Mouse (Mus musculus): Measurements from ENCODE around the gene Limd1. TPM values are rescaled to one million over a fixed set of nuclear protein-coding genes. Genes with fewer than 3 reads are reported as not detected.

The Limd1 gene
- polyA plus RNA-seq, 1 experiment from 2014 or later, result 56.3 TPM

DNA sequence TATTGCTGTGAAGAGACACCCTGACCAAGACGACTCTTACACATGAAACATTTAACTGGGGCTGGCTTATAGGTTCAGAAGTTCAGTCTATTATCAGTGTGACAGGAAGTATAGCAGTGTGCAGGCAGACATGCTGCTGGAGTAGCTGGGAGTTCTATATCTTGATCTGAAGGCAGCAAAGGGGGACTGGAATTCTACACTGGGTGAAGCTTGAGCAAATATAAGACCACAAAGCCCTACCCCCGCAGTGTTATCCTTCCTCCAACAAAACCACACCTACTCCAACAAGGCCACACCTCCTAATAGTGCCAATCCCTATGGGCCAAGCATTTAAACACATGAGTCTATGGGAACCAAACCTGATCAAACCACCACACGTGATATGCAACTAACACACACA is 26.7 kb upstream of the Limd1 start:
- H3K9ac ChIP-seq (replicated peaks; ENCODE audit: low read depth, low read length), result no peak overlapping the region
- no peaks in the 10 kb centered on the region; the same call in 1 of the 2 replicates for H3K4me1 ChIP-seq (ENCODE audit: control insufficient read depth, insufficient read depth, low read length)
- no peaks in the 10 kb centered on the region for H3K9me3 ChIP-seq (ENCODE audit: control insufficient read depth, low read depth, low read length)
- WGBS, result 52% methylated on average over 3 of the region's 3 CpGs
- H3K36me3 ChIP-seq (ENCODE audit: control insufficient read depth, insufficient read depth, low read length), result no peaks in the 10 kb centered on the region; the same call in 1 of the 2 replicates
- H3K27me3 ChIP-seq (ENCODE audit: control insufficient read depth, insufficient read depth, low read length), result no peaks in the 10 kb centered on the region
- no peak overlapping the region for H3K4me3 ChIP-seq (ENCODE audit: low read depth, low read length)
- H3K27ac ChIP-seq (ENCODE audit: low read length), result no peak overlapping the region
- peak; percentile 46; the same call in 1 of the 2 replicates for ATAC-seq (ENCODE audit: insufficient number of reproducible peaks, insufficient read depth, low FRiP score, low read depth)
- H3K4me2 ChIP-seq (replicated peaks; ENCODE audit: low read depth, low read length), result no peak overlapping the region

DNA sequence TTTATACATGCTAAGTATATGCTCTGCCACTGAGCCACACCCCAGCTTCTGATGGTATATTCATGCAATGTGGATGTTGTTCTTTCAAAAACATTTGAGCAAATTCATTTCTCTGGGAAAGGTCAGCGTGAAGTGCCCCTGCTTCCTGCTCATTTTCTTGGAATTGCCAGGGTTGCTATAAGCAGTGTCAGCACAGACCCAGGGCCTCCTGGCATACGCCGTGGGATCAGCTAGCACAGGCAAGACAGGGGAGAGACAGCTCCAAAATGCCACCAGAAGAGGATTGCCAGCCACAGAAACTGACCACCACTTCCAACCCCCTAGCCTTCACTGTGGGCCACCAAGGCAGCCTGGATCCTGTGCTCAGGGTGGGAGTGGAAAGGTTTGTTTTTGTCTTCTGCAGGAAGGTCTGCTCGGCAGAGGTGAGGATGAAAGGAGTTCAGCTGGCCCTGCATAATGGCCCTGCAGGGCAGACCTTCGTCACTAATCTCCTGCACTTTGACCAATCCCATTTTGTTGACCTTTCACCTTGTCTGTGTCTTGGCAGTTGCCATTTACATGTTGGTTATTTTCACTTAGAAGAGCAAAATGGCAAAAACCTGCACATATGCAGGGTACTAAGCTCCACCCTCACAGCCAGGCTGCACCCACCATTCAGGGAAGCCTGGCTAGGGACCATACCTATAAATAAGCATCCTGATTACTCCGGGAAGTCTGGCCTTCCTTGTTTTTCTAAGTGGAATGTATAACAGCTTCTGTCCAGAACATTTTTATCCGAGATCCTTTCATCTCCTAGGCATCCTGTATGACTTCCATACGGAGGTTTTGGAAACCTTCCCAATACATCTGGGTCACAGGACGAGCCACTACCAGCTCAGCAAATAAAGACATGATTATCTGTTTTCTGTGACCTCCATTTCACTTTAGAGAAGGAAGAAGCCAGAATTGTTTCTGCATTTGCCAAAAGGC is 21.6 kb upstream of the Limd1 start:
- Histone ChIP-seq H3K4me3 (ENCODE audit: low read depth, low read length) (no peak overlapping the region), H3K4me1 (ENCODE audit: control insufficient read depth, insufficient read depth, low read length) (no peaks in the 10 kb centered on the region; the same call in 1 of the 2 replicates), H3K27ac (ENCODE audit: low read length) (no peak overlapping the region), H3K9ac (replicated peaks; ENCODE audit: low read depth, low read length) (no peak overlapping the region), H3K9me3 (ENCODE audit: control insufficient read depth, low read depth, low read length) (no peaks in the 10 kb centered on the region), H3K27me3 (ENCODE audit: control insufficient read depth, insufficient read depth, low read length) (no peaks in the 10 kb centered on the region), H3K4me2 (replicated peaks; ENCODE audit: low read depth, low read length) (no peak overlapping the region), H3K36me3 (ENCODE audit: control insufficient read depth, insufficient read depth, low read length) (no peaks in the 10 kb centered on the region; the same call in 1 of the 2 replicates)
- no peak for ATAC-seq (ENCODE audit: insufficient number of reproducible peaks, insufficient read depth, low FRiP score, low read depth)
- WGBS, result 51% methylated on average over 9 of the region's 9 CpGs

DNA sequence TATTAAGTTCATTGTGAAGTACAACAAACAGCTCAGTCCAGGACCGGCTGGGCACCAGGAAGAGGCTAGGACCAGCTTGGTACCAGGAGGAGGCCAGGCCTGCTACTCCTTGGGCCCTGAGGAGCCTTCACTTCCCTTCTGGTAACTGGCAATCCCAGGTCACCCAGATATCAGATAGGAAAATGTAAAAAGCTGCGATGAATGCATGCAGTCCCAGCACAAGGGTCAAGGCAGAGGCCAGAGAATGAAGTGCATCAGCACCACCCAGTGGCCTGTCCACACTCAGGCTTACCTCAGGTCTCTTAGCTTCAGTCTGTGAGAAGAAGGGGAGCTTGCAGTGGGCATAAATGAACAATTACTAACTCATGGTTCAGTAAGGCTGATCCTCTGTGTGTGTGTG is 20.9 kb upstream of the Limd1 start:
- ATAC-seq (ENCODE audit: insufficient number of reproducible peaks, insufficient read depth, low FRiP score, low read depth), result no peak
- H3K27ac ChIP-seq (ENCODE audit: low read length), result no peak overlapping the region
- WGBS, result 48% methylated on average over 2 of the region's 2 CpGs

DNA sequence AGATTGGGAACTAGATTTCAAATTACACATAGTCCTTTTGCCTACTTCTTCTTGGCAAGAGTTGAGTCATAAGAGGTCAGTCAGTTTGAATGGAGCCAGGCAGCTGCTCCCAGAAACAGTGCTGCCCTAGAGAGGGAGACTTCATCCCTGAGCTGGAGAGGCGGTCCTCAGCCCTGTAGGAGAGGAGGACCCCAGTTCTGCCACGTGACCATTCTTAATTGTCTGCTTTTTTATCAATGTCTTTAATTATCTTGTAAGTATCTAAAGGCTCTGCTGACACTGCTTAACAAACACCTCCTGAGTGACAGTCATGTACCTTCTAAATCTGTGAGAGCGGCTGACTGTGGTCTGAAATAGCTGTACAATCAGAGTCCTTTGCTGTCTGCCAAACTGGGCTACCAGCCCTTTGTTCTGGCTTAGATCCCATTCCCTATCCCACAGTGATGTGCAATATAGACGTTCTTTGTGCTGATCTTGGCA is 11.3 kb upstream of the Limd1 start:
- H3K4me1 ChIP-seq (ENCODE audit: control insufficient read depth, insufficient read depth, low read length), result no peaks in the 10 kb centered on the region
- H3K36me3 ChIP-seq (ENCODE audit: control insufficient read depth, insufficient read depth, low read length), result peaks cover 2% of the 10 kb centered on the region; the same call in 1 of the 2 replicates
- H3K27me3 ChIP-seq (ENCODE audit: control insufficient read depth, insufficient read depth, low read length), result no peaks in the 10 kb centered on the region
- no peak overlapping the region for H3K27ac ChIP-seq (ENCODE audit: low read length)
- 78% methylated on average over 4 of the region's 4 CpGs for WGBS
- no peak for ATAC-seq (ENCODE audit: insufficient number of reproducible peaks, insufficient read depth, low FRiP score, low read depth)
- H3K9ac ChIP-seq (replicated peaks; ENCODE audit: low read depth, low read length), result no peak overlapping the region
- no peak overlapping the region for H3K4me3 ChIP-seq (ENCODE audit: low read depth, low read length)
- H3K9me3 ChIP-seq (ENCODE audit: control insufficient read depth, low read depth, low read length), result no peaks in the 10 kb centered on the region
- no peak overlapping the region for H3K4me2 ChIP-seq (replicated peaks; ENCODE audit: low read depth, low read length)

More for the DNA sequence above, 20.9 kb upstream of the Limd1 start:
- Histone ChIP-seq H3K4me3 (ENCODE audit: low read depth, low read length) (no peak overlapping the region), H3K4me1 (ENCODE audit: control insufficient read depth, insufficient read depth, low read length) (no peaks in the 10 kb centered on the region; the same call in 1 of the 2 replicates), H3K36me3 (ENCODE audit: control insufficient read depth, insufficient read depth, low read length) (no peaks in the 10 kb centered on the region; the same call in 1 of the 2 replicates), H3K9me3 (ENCODE audit: control insufficient read depth, low read depth, low read length) (no peaks in the 10 kb centered on the region), H3K9ac (replicated peaks; ENCODE audit: low read depth, low read length) (no peak overlapping the region), H3K27me3 (ENCODE audit: control insufficient read depth, insufficient read depth, low read length) (no peaks in the 10 kb centered on the region), H3K4me2 (replicated peaks; ENCODE audit: low read depth, low read length) (no peak overlapping the region)

DNA sequence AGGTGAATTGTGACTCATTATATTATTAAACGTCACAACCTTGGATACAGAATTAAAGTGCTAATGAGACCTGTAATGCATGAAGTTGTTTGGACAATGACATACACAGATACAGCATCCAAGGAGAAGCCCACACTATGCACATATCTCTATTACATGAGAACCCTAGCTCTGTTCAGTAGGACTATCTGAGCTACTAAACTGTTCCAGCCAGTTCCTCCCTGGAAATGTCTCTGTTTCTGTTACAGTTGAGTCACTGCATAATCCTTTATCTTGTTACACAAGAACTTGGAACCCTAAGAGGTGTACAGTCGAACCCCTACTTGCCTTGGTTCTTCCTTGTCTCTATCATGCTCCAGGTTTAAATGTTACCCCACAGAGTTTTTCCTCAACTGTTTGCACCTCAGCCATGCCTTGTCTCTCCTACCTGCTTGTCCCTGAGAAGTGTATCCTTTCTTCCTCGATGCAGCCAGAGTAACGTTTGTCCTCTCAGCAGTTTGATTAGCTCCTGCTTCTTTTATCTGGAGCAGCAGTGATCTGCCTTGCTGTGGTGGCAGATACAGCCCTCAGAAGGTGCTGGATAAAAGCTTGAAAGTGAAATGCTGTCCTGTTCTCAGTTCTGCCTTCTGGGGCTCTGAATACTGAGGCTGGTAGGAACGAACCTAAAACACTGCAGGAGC is 10.0 kb upstream of the Limd1 start:
- Histone ChIP-seq H3K9me3 (ENCODE audit: control insufficient read depth, low read depth, low read length) (no peaks in the 10 kb centered on the region), H3K36me3 (ENCODE audit: control insufficient read depth, insufficient read depth, low read length) (peaks cover 2% of the 10 kb centered on the region; the same call in 1 of the 2 replicates), H3K27ac (ENCODE audit: low read length) (no peak overlapping the region), H3K4me3 (ENCODE audit: low read depth, low read length) (no peak overlapping the region), H3K4me2 (replicated peaks; ENCODE audit: low read depth, low read length) (no peak overlapping the region), H3K9ac (replicated peaks; ENCODE audit: low read depth, low read length) (no peak overlapping the region), H3K4me1 (ENCODE audit: control insufficient read depth, insufficient read depth, low read length) (no peaks in the 10 kb centered on the region), H3K27me3 (ENCODE audit: control insufficient read depth, insufficient read depth, low read length) (no peaks in the 10 kb centered on the region)
- ATAC-seq (ENCODE audit: insufficient number of reproducible peaks, insufficient read depth, low FRiP score, low read depth), result no peak
- 63% methylated on average over 5 of the region's 5 CpGs for WGBS

DNA sequence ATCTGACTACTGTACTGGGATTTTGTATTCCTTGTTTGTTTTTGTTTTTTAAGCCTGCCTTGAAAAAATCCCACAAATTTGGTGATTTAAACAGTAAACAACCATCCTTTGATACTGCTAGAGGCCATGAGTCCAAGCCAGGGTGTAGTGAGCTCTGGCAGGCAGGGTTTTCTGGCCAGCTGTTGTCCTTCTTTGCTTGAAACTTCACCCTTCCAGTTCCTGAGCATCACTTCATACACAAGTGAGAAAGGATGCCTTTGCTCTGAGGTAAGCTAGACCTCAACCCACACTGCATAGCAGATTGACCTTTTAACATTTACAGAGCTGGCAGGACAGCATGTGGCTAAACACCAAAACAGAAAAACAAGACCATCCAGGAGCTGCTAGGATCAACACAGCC is 9.4 kb upstream of the Limd1 start:
- Histone ChIP-seq H3K4me1 (ENCODE audit: control insufficient read depth, insufficient read depth, low read length) (no peaks in the 10 kb centered on the region), H3K36me3 (ENCODE audit: control insufficient read depth, insufficient read depth, low read length) (peaks cover 2% of the 10 kb centered on the region; the same call in 1 of the 2 replicates), H3K27me3 (ENCODE audit: control insufficient read depth, insufficient read depth, low read length) (no peaks in the 10 kb centered on the region), H3K27ac (ENCODE audit: low read length) (no peak overlapping the region), H3K4me3 (ENCODE audit: low read depth, low read length) (no peak overlapping the region), H3K9me3 (ENCODE audit: control insufficient read depth, low read depth, low read length) (no peaks in the 10 kb centered on the region), H3K4me2 (replicated peaks; ENCODE audit: low read depth, low read length) (no peak overlapping the region), H3K9ac (replicated peaks; ENCODE audit: low read depth, low read length) (no peak overlapping the region)
- no peak for ATAC-seq (ENCODE audit: insufficient number of reproducible peaks, insufficient read depth, low FRiP score, low read depth)

DNA sequence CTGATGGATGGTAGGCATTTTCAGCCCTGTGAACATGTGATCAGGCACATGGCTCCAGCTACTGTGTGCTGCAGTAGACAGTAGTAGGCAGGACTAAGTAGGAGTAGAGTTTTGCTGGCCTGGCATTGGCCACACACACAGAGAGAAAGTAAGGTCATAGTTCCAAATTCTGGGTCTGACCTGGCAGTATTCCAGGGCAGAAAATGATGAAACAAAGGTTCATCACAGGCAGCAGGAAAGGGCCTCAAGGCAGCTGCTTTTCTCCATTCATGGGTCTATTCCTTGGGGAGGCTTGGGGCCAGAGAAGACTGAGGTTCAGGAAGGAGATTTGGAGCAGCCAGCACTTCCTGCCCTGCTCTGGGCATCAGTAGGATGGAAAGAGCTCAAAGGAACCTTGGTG is 5.1 kb upstream of the Limd1 start:
- Histone ChIP-seq H3K27ac (ENCODE audit: low read length) (no peak overlapping the region), H3K27me3 (ENCODE audit: control insufficient read depth, insufficient read depth, low read length) (no peaks in the 10 kb centered on the region), H3K9ac (replicated peaks; ENCODE audit: low read depth, low read length) (no peak overlapping the region), H3K9me3 (ENCODE audit: control insufficient read depth, low read depth, low read length) (no peaks in the 10 kb centered on the region), H3K4me2 (replicated peaks; ENCODE audit: low read depth, low read length) (no peak overlapping the region), H3K4me1 (ENCODE audit: control insufficient read depth, insufficient read depth, low read length) (no peaks in the 10 kb centered on the region), H3K4me3 (ENCODE audit: low read depth, low read length) (no peak overlapping the region), H3K36me3 (ENCODE audit: control insufficient read depth, insufficient read depth, low read length) (no peaks in the 10 kb centered on the region)
- no peak for ATAC-seq (ENCODE audit: insufficient number of reproducible peaks, insufficient read depth, low FRiP score, low read depth)

DNA sequence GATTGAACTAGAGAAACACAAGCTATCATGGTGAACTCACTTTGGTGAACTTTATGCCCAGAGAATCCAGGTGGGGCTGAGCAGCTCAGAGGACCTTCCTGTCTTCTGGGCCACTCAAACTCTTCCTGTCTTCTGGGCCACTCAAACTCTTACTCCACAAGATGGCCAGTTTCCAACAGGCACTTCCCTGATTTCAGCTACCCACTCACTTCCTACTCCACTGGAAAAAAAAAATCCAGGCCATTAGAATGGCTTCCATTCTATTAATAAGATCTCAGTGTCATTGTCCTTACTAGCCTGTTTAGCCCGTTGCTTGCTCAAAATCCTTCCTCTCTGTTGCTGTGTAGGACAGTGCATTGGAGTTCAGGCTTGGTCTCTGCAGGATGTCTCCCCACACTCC is 2.9 kb upstream of the Limd1 start:
- no peak for ATAC-seq (ENCODE audit: insufficient number of reproducible peaks, insufficient read depth, low FRiP score, low read depth)
- H3K27ac ChIP-seq (ENCODE audit: low read length), result no peak overlapping the region

More for the DNA sequence above, 2.9 kb upstream of the Limd1 start:
- Histone ChIP-seq H3K4me3 (ENCODE audit: low read depth, low read length) (no peak overlapping the region), H3K9ac (replicated peaks; ENCODE audit: low read depth, low read length) (no peak overlapping the region), H3K27me3 (ENCODE audit: control insufficient read depth, insufficient read depth, low read length) (no peaks in the 10 kb centered on the region), H3K9me3 (ENCODE audit: control insufficient read depth, low read depth, low read length) (no peaks in the 10 kb centered on the region), H3K4me2 (replicated peaks; ENCODE audit: low read depth, low read length) (no peak overlapping the region), H3K4me1 (ENCODE audit: control insufficient read depth, insufficient read depth, low read length) (peaks cover 13% of the 10 kb centered on the region), H3K36me3 (ENCODE audit: control insufficient read depth, insufficient read depth, low read length) (no peaks in the 10 kb centered on the region)
- 87% methylated on average over 1 of the region's 1 CpGs for WGBS

Measured in stomach, embryonic 14.5 days (tissue).